Mouse (Mus musculus) brain, embryonic 14.5 days (tissue): ENCODE results near the gene Pip5k1c.

Source experiments
- CTCF ChIP-seq: fragments of 200-500 bp; IDR thresholded peaks from 2 replicates; pipeline ENCODE4 v1.5.1; 2012; ENCODE audit warnings: inconsistent platforms, mild to moderate bottlenecking, moderate library complexity, borderline replicate concordance; ENCODE audit not compliant: insufficient read depth, insufficient read length; ENCODE audit errors: extremely low read depth
- POLR2A ChIP-seq: fragments of 200-500 bp; IDR thresholded peaks from 2 replicates; pipeline ENCODE4 v1.6.1; 2012; ENCODE audit warnings: mild to moderate bottlenecking, inconsistent platforms, borderline replicate concordance; ENCODE audit not compliant: poor library complexity, insufficient read depth, insufficient read length, severe bottlenecking; ENCODE audit errors: extremely low read depth

DNA sequence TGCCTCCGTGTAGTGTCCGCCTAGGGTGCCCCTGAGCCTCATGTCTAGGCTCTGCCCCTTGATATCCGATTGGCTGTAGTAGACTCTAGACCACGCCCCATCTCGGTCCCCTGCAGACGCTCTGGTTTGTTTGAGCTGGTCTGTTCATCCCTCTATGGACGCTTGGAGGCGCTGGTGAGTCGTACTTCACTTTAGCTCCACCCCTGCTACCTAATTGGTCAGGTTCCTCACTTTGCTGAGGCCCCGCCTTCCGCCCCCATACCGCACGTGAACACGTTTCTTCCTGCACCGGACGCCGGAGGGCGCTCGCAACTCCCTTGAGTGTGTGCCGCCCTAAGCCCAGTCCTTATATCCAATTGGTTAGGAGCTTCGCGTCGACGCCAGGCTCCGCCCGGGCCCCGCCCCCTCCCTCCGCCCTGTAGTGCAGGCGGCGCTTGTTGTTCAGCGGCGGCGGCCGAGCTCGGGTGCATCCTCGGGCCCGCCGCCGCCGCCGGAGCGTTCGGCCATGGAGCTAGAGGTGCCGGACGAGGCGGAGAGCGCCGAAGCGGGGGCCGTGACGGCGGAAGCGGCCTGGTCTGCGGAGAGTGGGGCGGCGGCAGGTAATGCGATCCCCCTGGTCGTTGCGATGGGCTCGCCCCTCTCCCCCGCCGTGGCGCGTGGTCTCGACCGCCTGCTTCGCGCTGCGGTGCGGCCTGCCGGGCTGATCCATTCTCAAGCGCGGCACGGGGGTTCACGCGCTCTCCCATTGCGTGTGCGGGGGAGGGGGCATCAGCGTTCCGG, at the start of gene Pip5k1c:
- TF ChIP-seq CTCF (peak; percentile 83), POLR2A (peak; percentile 98)
